Mouse (Mus musculus): ENCODE data around the gene Olfr32.
"Not testable (repeated sequence)": the region's sequence is repeated elsewhere in the genome, so short reads cannot be mapped to it uniquely, and the experiment has no call there.

Gene Olfr32

GRCm38 (mm10) chr2:90142196-90142595, at the start of gene Olfr32:
TSS of gene Olfr32 (minus strand) at chr2:90142296.
- no peak for DNase-seq (ENCODE audit: extremely low read depth, low read depth)

GRCm38 (mm10) chr2:90187082-90187481, 45.0 kb upstream of the Olfr32 start:
- not testable (repeated sequence) for DNase-seq (ENCODE audit: extremely low read depth, low read depth)

GRCm38 (mm10) chr2:90186082-90186481, 44.0 kb upstream of the Olfr32 start:
- not testable (repeated sequence) for DNase-seq (ENCODE audit: extremely low read depth, low read depth)

GRCm38 (mm10) chr2:90153916-90154315, 11.8 kb upstream of the Olfr32 start:
- DNase-seq (ENCODE audit: extremely low read depth, low read depth): no peak

- no peak for DNase-seq (ENCODE audit: extremely low read depth, low read depth)
Observed at GRCm38 (mm10) chr2:90152991-90153390, 10.9 kb upstream of the Olfr32 start, which contains the start of gene Olfr1270. TSS of gene Olfr1270 (minus strand) at chr2:90153091.

DNA sequence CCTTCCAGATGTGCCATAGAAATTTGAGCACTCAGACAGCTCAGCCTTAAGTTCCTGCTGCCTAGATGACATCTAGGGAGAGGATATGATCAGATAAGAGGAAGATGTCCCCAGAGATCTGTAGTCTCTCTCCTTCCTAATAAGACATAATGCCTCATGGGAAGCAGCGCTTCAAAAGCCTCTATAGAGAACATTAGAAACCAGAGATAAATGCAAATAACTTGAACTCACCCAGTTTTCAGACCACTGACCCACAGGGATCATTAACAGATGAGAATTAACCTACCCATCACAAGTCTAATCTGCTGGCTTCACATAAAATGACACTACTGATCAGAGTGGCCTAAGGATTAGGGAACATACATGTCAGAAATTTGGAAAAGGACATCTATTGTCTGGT, 20.8 kb downstream of the Olfr32 start, which contains the start of gene Olfr1269:
TSS of gene Olfr1269 (minus strand) at position 101 of the 400 bp plus-strand sequence.
- DNase-seq (ENCODE audit: extremely low read depth, low read depth): no peak

Measured in MEL-GATA-1-ER (cell line).